Mouse (Mus musculus): ENCODE measurements around the gene Suds3.

The Suds3 gene

GRCm38 (mm10) chr5:117114581-117115192 lies 1.2 kb downstream of the Suds3 start:
- no peak for DNase-seq (ENCODE audit: extremely low spot score, low read depth, low spot score)

- DNase-seq (ENCODE audit: extremely low spot score, low read depth, low spot score), result no peak
Measured at GRCm38 (mm10) chr5:117113330-117113729, 2.6 kb downstream of the Suds3 start.

DNA sequence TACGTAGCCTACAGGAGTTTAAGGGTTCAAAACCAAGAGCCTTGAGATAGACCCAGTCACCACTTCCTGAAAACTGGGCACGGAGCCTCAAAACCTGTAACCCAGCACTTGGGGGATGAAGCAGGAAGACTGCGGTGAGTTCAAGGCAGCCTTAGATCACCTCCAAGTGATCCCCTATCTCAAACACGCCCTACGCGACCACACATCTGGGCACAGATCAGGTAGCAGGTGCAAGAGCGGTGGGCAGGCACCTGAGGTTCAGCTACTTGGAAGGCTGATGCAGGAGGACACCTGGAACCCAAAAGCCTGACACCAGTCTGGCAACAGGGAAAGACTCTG lies 4.2 kb downstream of the Suds3 start:
- no peak for DNase-seq (ENCODE audit: extremely low spot score, low read depth, low spot score)

- DNase-seq (ENCODE audit: extremely low spot score, low read depth, low spot score), result no peak
Measured at GRCm38 (mm10) chr5:117111064-117111773, 4.7 kb downstream of the Suds3 start.

DNA sequence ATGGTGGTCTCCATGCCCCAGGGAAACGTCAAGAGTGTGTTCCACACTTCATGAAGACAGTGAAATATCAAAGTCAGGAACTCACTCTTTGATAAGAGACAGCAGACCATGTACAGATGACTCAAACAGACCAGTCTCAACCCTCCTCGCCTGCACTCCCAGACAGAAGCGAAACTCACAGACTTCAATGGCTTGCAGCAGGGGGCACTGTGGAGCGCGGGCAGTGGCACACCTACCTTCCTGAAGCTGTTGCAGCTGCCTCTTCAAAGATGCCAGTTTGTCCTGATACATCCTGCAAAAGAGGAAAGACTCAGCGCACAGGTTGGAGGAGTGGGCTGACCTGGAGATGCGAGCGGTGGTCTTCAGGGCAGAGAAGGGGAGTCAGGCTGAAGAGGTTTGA lies 6.4 kb downstream of the Suds3 start:
- no peak for DNase-seq (ENCODE audit: extremely low spot score, low read depth, low spot score)

DNA sequence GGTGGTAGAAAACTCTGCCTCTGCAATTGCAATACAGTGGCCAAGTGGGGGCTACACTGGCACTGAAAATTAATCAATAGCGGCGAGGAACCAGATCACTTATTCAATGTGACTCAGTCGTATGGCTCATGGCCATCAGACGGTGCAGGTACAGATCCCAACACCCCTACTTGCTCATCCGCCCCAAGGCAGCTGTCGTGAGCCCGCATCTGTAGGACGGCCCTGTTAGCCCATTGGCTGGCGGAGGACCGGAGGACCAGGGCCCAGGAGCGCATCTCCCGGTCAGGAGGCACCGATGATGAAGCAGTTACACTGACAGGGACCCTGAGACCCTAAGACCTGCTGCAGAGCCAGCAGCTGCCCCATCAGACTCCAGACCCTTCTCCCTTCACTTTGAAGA lies 7.2 kb downstream of the Suds3 start:
- no peak for DNase-seq (ENCODE audit: extremely low spot score, low read depth, low spot score)

GRCm38 (mm10) chr5:117108292-117108691 lies 7.6 kb downstream of the Suds3 start:
- DNase-seq (ENCODE audit: extremely low spot score, low read depth, low spot score), result no peak

DNA sequence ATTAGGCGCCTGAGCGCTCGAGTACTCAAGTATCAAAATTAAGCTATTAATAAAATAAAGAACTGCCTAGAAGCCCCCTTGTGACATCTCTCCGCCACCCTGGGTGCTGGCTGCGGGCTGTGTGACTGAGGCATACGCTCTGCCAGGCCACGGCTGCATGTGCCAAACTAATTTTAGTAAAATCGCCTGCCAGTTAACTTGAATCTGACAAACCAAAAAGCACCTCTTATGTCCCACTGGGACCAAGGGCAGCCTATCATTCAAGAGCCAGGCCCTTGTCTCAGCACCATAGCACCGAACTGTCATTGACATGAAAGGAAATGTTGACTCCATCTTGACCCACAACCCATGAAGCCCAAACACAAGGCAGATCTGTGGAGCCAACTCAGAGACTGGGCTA lies 10.2 kb downstream of the Suds3 start:
- no peak for DNase-seq (ENCODE audit: extremely low spot score, low read depth, low spot score)

- no peak for DNase-seq (ENCODE audit: extremely low spot score, low read depth, low spot score)
Measured at GRCm38 (mm10) chr5:117104329-117104728, 11.6 kb downstream of the Suds3 start.

GRCm38 (mm10) chr5:117103194-117103929 lies 12.6 kb downstream of the Suds3 start:
- DNase-seq (ENCODE audit: extremely low spot score, low read depth, low spot score), result no peak

- no peak for DNase-seq (ENCODE audit: extremely low spot score, low read depth, low spot score)
Measured at GRCm38 (mm10) chr5:117099742-117100141, 16.2 kb downstream of the Suds3 start.

- no peak for DNase-seq (ENCODE audit: extremely low spot score, low read depth, low spot score)
Measured at GRCm38 (mm10) chr5:117099008-117099407, 16.9 kb downstream of the Suds3 start.

- DNase-seq (ENCODE audit: extremely low spot score, low read depth, low spot score), result no peak
Measured at GRCm38 (mm10) chr5:117096716-117097115, 19.2 kb downstream of the Suds3 start.

DNA sequence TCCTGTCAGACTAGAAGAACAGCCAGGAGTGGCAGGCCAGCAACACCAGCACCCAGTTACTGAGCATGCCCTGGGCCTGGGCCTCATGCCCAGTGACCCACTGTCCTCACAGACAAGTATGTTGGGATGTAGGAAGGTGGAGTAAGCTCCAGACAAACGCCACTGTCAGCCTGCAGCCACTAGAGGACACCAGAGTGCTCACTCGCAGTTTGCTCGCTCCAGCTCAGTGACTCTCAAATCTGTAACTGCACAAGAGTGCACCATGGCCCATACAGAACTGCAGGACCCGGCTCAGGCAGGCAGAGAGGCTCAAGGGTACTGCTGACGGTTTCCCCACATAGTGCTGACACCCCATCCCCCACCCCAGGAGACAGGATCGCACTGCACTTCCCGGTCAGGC lies 21.5 kb downstream of the Suds3 start:
- DNase-seq (ENCODE audit: extremely low spot score, low read depth, low spot score), result no peak

DNA sequence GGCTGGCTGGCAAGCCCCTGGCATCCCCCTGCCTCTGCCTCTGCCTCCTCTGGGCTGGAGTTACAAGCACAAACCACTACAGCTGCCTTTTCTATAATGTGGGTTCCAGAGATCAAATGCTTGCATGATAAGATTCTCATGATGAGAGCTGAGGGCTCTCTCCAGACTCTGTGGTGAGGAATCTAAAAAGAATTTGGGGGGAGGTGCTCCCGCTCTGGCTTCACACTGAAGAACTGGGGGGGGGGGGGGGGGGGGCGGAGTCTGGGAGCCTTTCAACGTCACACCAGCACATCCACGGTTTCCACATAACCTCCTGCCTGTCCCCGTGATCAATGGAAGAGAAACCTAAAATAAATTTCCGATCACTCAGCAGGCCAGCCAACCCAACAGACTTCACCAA lies 26.1 kb downstream of the Suds3 start:
- DNase-seq (ENCODE audit: extremely low spot score, low read depth, low spot score), result no peak

DNA sequence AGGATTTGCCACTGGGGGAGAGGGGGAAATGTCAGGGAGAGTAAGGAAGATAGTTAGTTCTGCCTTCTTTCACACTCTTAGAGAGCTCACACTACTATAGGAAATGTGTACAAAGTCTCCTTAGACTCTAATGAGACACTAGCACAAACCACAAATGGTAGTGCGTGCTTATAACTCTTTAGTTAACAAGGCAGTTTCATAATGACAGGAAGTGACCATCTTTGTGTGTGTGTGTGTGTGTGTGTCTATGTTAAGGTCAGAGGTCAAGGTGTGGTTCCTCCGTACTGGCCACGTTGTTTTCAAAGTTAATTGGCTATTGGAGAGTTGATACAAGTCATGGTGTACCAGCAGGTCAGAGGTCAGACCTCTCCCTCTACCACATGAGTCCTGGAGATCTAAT lies 26.8 kb downstream of the Suds3 start:
- no peak for DNase-seq (ENCODE audit: extremely low spot score, low read depth, low spot score)

- no peak for DNase-seq (ENCODE audit: extremely low spot score, low read depth, low spot score)
Measured at GRCm38 (mm10) chr5:117087718-117088117, 28.2 kb downstream of the Suds3 start.

DNA sequence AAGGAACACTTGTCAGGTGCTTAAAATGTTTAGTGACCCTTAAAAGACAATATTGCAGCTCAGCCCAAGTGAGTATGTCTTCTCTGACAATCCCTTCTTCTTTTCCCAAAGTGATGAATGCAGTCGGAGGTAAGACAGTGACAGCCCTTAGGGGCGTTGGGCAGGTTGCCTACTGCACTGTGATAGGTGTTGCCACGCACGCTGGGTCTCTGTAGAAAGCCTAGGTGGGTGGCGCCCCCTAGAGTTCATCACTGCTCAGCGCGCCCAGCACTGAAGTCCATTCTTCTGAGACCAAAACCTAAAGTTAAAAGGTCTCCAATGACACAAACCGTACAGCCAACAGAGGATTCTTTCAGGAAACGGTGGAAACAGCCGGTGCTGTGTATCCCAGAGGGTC lies 46.4 kb downstream of the Suds3 start:
- DNase-seq (ENCODE audit: extremely low spot score, low read depth, low spot score), result no peak

DNA sequence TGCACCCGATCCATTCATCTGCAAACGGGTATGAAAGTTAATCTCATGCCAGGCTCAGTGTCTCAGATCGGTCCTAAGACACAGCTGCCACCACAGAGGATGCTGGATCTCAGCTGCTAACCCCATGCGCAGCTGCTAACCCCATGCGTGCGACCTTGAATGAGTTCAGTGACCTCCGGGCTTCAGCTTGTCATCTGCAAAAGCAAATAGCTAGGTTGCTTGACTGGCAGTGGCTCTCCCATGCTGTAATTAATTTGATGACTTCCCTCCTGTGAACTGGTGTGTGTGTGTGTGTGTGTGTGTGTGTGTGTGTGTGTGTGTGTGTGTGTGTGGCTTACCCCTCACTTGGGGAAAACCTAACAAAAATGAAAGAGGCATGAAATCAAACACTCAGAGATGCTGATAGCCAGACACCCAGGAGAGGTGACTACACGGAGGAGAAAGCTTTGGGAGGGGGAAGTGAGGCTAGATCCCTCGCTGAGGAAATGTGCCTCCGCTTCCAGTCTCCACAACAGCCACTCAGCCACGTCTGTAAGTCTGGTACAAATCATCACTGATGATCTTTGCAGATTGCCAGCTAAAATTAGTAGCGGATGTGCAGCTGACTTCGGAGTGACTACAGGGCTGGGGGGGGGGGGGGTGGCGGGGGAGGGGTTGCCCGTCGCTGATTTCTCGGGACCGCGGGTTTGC lies 47.0 kb downstream of the Suds3 start:
- no peak for DNase-seq (ENCODE audit: extremely low spot score, low read depth, low spot score)

DNA sequence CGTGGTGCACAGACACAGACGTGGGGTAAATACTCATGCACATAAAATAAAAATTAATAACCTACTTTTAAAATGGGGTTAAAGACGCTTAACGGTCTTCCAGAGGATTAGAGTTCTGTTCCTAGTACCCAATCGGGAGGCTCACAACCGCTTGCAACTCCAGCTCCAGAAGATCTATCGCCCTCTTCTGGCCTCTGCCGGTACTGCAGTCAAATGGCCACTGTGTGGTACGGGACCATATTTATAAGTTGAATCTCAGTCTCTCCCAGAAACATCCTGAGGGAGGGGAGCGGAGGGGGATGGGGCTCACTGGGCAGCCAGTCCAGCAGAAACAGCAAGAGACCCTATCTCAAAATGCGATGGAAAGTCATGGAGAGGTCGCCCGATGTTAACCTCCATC lies 47.7 kb downstream of the Suds3 start:
- DNase-seq (ENCODE audit: extremely low spot score, low read depth, low spot score), result no peak

DNA sequence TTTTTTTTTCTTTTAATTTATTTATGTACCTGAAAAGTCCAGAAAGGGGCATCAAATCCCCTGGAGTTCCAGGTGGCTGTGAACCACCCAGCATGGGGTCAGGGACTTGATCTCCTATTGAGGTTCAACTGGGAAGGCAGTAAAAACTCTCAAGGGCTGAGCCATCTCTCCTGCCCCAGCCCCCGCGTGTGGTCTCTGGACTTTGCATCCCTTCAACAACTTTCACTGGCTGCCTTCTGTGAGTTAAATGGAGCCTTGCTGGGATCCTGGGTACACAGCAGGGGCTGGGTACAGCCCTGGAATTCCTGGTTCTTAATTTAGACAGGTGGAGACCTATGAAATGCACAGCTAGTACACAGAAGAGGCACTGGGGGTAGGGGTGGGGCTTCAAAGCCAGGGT lies 54.7 kb downstream of the Suds3 start:
- no peak for DNase-seq (ENCODE audit: extremely low spot score, low read depth, low spot score)

Measured in hindlimb bud, embryonic 11.5 days (tissue).